Mouse (Mus musculus): ENCODE measurements around the gene Etv5.

GRCm38 (mm10) chr16:22389146-22389911 is 50.2 kb downstream of the Etv5 start:
- TF ChIP-seq POLR2A (IDR thresholded peaks at IDR 0.05; ENCODE audit: borderline replicate concordance, extremely low read depth, low read depth, low read length) (no peak), CTCF (IDR thresholded peaks at IDR 0.05; ENCODE audit: insufficient read depth, low read length) (no peak)

Data from lung, adult 2 months (tissue).